Mouse (Mus musculus): Measurements from ENCODE around the gene Eefsec.

- TF ChIP-seq GATA1 (IDR thresholded peaks at IDR 0.05; ENCODE audit: low read length) (no peak), TAL1 (IDR thresholded peaks at IDR 0.05; ENCODE audit: low read length) (no peak)
Observed at GRCm38 (mm10) chr6:88251798-88252478, 194.4 kb downstream of the Eefsec start.

Measured in erythroblast, embryonic 14.5 days (primary cell).